Mouse (Mus musculus) monocyte, adult 2 months (primary cell): ENCODE data around the gene Nsun2.

Experiments
- DNase-seq, 2 experiments: peaks; one replicate each; pipeline ENCODE4 v3.0.0; 2022; ENCODE audit warnings: low spot score in 2 of 2, low read depth in 1 of 2

The Nsun2 gene

GRCm38 (mm10) chr13:69533405-69534333 is at the start of gene Nsun2:
Gene Nsun2 (plus strand): TSS chr13:69533746.
- peak; percentile 6 for DNase-seq

DNA sequence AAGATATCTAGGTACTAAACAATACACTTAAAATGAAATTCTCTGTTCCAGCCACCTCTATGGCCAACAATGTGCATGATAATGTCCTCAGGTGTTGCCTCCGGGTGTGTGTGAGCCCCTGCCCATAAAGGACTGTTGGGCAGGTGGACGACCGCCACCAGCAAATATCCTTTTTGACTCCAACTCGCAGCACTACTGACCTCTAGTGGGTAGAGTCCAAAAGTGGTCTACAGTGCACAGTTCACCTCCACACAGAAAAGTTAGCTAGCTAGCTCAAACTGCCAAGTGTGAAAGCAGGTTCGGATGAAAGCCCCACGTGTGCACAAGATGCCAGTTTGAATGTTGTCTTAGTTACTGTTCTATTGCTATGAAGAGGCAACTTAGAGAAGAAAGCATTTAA is 48.2 kb upstream of the Nsun2 start:
- DNase-seq, result no peak

- no peak for DNase-seq
Measured at GRCm38 (mm10) chr13:69485833-69486232, 47.7 kb upstream of the Nsun2 start.

GRCm38 (mm10) chr13:69487108-69487507 is 46.4 kb upstream of the Nsun2 start:
- DNase-seq, result no peak

DNA sequence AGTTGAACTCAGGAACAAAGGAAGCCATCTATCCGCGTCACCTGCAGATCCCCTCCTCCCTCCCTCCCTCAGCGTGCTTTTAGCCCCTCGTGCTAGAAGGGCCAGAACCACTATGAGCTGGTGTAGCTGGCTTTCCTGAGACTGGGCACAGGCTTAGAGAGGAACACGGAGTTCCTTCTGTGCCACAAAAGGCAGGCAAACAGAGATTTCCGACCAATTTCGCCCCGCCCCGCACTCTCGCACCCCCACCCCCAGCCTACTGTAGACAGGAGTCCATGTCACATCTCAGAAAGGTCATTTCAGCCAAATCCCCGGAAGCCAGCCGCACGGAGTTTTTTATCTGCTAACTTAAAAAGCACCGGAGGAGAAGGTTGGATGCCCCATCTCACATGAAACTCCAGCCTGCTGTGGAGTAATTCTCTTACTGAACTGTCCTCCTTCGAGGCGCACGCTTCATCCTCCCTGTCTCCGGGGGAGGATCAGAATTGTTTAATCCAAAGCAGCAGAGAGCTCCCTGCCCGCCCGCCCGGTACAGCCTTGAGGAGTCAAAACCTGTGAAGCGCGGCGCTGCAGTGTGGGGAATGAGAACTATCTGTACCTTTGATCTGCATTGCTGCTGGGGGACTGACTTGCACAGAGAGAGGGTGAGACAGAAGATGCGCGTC is 45.8 kb upstream of the Nsun2 start:
- DNase-seq, result no peak

DNA sequence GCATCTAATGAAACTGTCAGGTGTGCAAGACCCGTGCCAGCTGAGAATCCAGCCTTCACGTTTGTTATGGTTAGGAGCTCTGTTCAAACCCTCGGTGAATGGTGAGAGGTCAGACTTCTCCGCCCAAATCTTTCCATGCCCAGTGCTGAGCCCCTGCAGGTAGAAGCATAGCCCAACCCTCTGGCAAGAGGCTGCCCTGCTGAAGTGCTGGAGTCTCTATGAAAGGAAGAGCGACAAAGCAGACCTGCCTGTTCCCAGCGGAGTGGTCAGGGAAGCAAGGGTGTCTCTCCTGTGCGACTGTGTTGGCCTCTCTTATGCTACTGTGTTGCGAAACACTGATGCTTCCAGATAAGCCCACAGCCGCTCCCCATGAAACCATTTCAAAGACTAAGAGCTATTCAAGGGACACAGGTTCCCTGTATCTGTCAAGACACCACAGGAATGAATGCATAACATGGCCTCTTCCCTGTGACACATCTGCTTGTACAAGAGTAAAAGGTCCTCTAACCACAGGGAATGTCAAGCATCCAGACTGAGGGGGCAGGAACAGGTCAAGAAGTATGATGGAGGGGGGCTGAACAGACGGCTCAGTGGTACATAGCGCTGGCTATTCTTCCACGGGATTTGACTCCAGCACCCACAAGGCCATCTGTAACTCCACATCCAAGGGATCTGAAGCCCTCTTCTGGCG is 44.8 kb upstream of the Nsun2 start:
- DNase-seq, result no peak

GRCm38 (mm10) chr13:69489777-69490176 is 43.8 kb upstream of the Nsun2 start:
- DNase-seq, result no peak

DNA sequence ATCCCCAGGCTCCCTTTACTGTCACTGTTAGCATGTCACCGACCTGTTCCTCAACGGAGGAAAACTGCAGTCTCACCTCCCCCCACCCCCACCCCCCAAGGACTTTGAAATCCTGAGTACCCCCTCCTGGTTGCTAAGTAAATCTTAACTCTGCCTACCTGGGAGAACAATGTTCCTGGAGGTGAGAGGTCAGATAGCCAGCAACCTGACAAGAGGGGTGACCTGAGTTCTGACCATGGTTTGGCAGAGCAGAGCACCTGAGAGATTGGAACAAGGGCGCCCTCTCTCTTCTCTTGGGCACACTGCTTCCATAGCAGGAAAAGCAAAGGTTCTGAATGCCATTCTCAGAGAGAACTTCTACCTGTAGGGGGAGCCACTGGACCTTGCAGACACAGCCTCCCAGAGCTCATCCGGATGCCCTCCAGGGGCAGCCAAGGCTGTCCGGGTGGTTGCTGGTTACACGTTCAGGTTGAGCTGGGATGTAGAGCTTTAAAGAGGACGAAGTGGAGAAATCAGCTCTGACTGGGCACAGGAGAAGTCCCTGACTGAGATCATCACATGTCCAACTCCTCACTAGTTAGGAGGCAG is 40.6 kb upstream of the Nsun2 start:
- no peak for DNase-seq

- DNase-seq, result no peak
Measured at GRCm38 (mm10) chr13:69498276-69498675, 35.3 kb upstream of the Nsun2 start.

DNA sequence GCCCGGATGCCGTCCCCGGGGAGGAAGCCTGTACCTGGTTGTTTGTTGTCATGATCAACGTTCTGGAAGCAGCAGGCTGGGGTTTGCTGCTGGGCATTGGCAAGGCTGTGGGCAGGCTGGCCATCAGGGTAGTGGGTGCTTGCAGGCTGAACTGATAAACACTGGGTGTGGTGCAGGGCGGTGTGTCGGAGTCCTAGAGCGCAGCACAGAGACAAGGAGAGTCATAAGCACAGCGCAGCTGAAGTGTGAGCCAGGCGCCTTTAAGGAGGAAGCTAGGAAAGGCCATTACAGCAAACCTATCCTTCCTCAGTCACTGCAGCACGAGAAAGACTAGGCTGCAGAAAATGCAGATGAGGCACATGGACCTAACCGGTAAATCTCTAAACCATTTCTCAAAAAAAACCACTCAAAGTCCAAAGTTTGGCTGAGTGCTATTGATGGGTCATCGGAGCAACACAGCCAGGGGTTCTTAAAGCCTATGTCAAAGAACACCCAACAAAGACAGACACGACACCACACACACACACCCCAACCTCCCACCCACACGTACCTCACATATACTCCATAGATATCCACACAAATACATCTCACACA is 31.3 kb upstream of the Nsun2 start:
- no peak for DNase-seq

DNA sequence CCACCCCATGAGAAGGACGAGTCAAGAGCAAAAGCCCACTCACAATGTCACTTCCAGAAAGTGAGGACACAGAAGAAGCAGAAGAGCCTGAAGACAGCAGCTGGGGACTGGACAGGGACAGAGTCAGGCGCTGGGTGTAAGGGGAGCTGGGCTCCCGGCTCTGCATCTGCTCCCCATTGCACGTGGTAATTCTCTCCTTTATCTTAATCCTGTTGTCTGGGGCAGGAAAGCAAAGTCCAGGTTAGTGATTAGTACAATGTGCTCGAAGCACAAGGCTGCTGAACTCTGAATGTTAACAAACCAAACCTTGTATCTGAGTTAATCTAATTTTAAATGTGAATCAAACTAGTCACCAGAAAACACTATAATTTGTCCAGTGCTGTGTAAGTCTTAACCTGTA is 30.7 kb upstream of the Nsun2 start:
- DNase-seq, result no peak

DNA sequence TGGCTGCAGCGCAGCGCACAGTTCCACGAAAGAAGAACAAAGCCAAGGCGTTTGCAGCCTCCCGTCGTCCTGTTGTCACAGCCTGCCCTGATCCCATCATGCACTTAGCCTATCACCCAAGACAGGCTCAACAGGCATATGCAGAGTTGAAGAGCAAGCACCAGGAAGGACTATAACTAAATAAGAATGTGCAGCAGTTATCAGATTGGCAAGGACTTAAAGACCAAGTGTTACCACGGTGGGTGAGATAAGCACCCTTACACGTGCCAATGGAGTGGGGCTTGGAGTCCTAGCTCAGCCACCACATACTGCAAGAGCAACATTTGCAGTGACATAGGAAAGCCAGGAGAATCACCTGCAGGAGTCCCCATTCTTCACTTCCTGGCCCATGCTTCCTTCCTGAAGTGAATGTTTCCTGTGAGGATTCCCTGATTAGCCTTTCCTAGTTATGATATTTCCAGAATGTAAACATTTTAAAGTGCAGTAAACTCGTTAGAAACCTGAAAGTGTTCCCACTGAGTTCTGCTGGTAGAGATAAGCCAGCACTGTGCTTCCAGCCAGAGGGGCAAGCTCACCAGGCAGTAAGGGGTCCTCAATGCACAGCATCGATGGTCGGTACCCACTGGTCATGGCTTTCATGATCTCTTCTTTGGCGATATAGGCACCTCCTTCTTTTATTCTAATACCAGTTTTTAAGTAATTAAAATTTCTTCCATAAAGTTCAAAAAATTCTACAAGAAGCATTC is 27.0 kb upstream of the Nsun2 start:
- no peak for DNase-seq

- no peak for DNase-seq
Measured at GRCm38 (mm10) chr13:69507666-69508065, 25.9 kb upstream of the Nsun2 start.

- DNase-seq, result no peak
Measured at GRCm38 (mm10) chr13:69509391-69510244, 23.9 kb upstream of the Nsun2 start.

DNA sequence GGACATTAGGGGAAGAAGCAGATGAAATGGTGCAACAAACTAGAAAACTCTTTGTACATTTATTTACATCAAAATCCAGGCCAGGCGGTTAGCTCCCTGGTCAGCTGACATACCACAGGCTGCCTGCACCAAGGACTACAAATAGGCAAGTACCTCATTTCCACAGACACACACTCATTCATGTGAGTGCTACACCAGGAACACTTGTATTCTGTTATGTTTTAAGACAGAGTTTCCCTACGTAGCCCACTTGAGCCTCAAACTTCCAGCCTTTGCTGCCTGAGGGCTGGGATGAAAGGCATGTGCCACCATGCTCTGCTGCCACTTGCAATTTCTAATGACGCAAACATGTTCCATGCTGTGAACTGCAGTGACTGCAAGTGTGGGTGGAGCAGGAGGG is 18.5 kb upstream of the Nsun2 start:
- no peak for DNase-seq

DNA sequence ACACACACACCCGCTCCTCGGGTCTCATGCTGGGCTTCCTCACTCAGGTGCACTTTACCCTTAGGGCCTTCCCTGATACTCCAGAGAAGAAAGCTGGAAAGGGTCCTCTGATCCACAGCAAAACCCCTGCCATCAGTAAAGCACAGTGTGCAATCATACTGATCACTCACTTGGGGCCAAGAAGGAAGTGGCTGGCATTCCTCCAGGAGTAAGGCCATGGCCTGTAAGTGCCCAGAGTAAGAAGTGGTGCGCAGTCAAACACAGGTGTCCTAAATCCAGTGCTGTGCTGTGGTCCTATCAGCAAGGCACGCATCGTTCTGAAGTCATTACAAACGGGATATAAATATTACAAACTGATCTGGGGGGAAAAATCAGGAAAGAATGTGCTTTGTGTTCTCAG is 16.1 kb upstream of the Nsun2 start:
- no peak for DNase-seq

GRCm38 (mm10) chr13:69519137-69519536 is 14.4 kb upstream of the Nsun2 start:
- DNase-seq, result no peak

DNA sequence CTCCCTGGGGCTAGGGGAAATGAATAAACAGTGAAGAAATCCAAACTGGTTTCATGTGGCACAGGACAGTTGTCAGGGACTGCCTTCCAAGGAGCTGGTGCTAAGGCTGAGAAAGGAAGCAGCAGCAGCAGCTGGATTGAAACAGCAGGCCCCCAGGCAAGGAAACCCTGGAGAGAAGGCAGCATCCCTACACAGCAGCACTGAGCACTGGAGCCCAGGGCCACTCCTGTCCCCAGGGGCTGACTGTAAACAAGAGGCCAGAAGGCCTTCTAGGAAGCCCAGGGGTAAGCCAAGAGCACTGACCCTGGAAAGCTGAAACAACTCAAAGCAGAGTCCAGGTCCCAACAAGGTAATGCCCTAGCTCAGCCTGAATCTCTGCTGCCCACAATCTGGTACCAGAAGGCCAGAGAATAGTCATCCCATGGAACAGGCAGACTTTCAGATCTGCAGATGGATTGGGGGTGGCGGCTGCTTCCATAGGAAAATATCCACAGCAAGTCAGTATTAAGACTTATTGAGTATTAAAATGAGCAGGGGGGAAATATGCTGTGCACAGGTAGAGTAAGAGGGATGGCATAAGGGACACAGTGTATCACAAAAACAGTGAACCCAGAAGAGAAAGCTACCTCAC is 11.3 kb upstream of the Nsun2 start:
- DNase-seq, result no peak
